In genomic region chr1:90279066-90279839, GRCm38 (mm10) we compare ENCODE assay signal across 13 mouse cellular contexts.
DNase-seq lines count a peak whose midpoint lies in the region; ATAC-seq and TF ChIP-seq lines count a peak whose summit lies in the region.
"Had no signal": no experiment of that assay in that cellular context is flagged by ENCODE, and none has a peak within 500 bp of the region (broad histone marks: within the 10 kb centered on the region; RNA-seq: fewer than 3 reads in every experiment).

No protein-coding gene starts in this region.

- H3K79me2 ChIP-seq in myocyte (ENCODE audit: control insufficient read depth, insufficient read depth), result no peaks in the 10 kb centered on the region

- H3ac ChIP-seq in myocyte (ENCODE audit: control insufficient read depth, insufficient read length), result no peak overlapping the region

- TF ChIP-seq POLR2A in myocyte (IDR thresholded peaks at IDR 0.05; ENCODE audit: insufficient read length, low read depth), result no peak

- peak overlapping the region; percentile 17; the same call in 1 of the 2 replicates for H3K4me2 ChIP-seq in heart, embryonic 14.5 days (ENCODE audit: low read length)
- H3K4me2 ChIP-seq in embryonic facial prominence, embryonic 13.5 days, result no peak overlapping the region
- peak overlapping the region; percentile 49 for H3K4me2 ChIP-seq in myocyte (ENCODE audit: low read depth)
- H3K4me2 ChIP-seq: stomach, embryonic 15.5 days had no signal

- H3K4me3 ChIP-seq in heart, embryonic 14.5 days (ENCODE audit: control insufficient read depth in 1 of 2, insufficient read depth in 1 of 2, low read depth in 1 of 2, low read length in 2 of 2), result no peak overlapping the region
- H3K4me3 ChIP-seq in embryonic facial prominence, embryonic 13.5 days, result no peak overlapping the region
- H3K4me3 ChIP-seq in myocyte, result no peak overlapping the region
- H3K4me3 ChIP-seq: erythroblast, embryonic 14.5 days; stomach, embryonic 15.5 days had no signal

- 50% methylated on average over 20 of the region's 20 CpGs for WGBS in heart, embryonic 14.5 days
- WGBS in embryonic facial prominence, embryonic 13.5 days, result 53% methylated on average over 20 of the region's 20 CpGs

- no peaks in the 10 kb centered on the region for H3K9me3 ChIP-seq in heart, embryonic 14.5 days (ENCODE audit: control insufficient read depth, low read length)
- no peaks in the 10 kb centered on the region for H3K9me3 ChIP-seq in embryonic facial prominence, embryonic 13.5 days
- H3K9me3 ChIP-seq: stomach, embryonic 15.5 days had no signal

- no peak overlapping the region for H3K9ac ChIP-seq in heart, embryonic 14.5 days (ENCODE audit: low read length)
- H3K9ac ChIP-seq in embryonic facial prominence, embryonic 13.5 days, result no peak overlapping the region
- H3K9ac ChIP-seq: stomach, embryonic 15.5 days had no signal

- H3K36me3 ChIP-seq in heart, embryonic 14.5 days (ENCODE audit: control insufficient read depth, insufficient read depth, low read length), result no peaks in the 10 kb centered on the region
- no peaks in the 10 kb centered on the region for H3K36me3 ChIP-seq in embryonic facial prominence, embryonic 13.5 days
- no peaks in the 10 kb centered on the region for H3K36me3 ChIP-seq in myocyte (ENCODE audit: control insufficient read depth, insufficient read depth)
- H3K36me3 ChIP-seq: stomach, embryonic 15.5 days had no signal

- no peak overlapping the region for H3K27ac ChIP-seq in heart, embryonic 14.5 days (replicated peaks in 1 of 2; ENCODE audit: control insufficient read depth in 1 of 2, insufficient read depth in 1 of 2, low read depth in 2 of 2, low read length in 2 of 2)
- H3K27ac ChIP-seq in embryonic facial prominence, embryonic 13.5 days, result peak overlapping the region; percentile 84
- H3K27ac ChIP-seq: stomach, embryonic 15.5 days had no signal

- peaks cover 5% of the 10 kb centered on the region; the same call in 1 of the 2 replicates for H3K27me3 ChIP-seq in heart, embryonic 14.5 days (ENCODE audit: control insufficient read depth, insufficient read depth, low read length)
- no peaks in the 10 kb centered on the region for H3K27me3 ChIP-seq in embryonic facial prominence, embryonic 13.5 days
- H3K27me3 ChIP-seq in myocyte (ENCODE audit: control insufficient read depth, insufficient read depth, insufficient read length), result no peaks in the 10 kb centered on the region
- H3K27me3 ChIP-seq: stomach, embryonic 15.5 days had no signal

- ATAC-seq in heart, embryonic 14.5 days (ENCODE audit: insufficient number of reproducible peaks, insufficient read depth, low FRiP score, low read depth), result no peak
- no peak for ATAC-seq in embryonic facial prominence, embryonic 13.5 days (ENCODE audit: insufficient number of reproducible peaks, insufficient read depth, low FRiP score, low TSS enrichment, low read depth)
- ATAC-seq: intestine, postnatal 0 days had no signal

- DNase-seq in heart, adult 9 months (ENCODE audit: low spot score in 2 of 2), result no peak
- DNase-seq in lung, postnatal 25 days (ENCODE audit: low spot score), result peak; percentile 38
- no peak for DNase-seq in lung, postnatal 14 days
- DNase-seq in embryo, embryonic 11 days, result no peak
- DNase-seq: cerebellum, adult 11-12 months; kidney, postnatal 25 days; lung, adult 2 months had no signal

- peaks cover under 1 to 6% of the 10 kb centered on the region in 2 experiments; a peak in 1 of 4 replicates for H3K4me1 ChIP-seq in heart, embryonic 14.5 days (ENCODE audit: control insufficient read depth in 2 of 2, insufficient read depth in 2 of 2, low read length in 2 of 2)
- H3K4me1 ChIP-seq in embryonic facial prominence, embryonic 13.5 days, result peaks cover 62% of the 10 kb centered on the region

TF ChIP-seq in myocyte, 11 proteins besides CTCF, POLR2A, EP300 and RAD21:
- TF ChIP-seq REST (IDR thresholded peaks at IDR 0.05; ENCODE audit: insufficient read depth, insufficient read length), result no peak
- TF ChIP-seq TCF12 (IDR thresholded peaks at IDR 0.05; ENCODE audit: insufficient read depth, poor library complexity, severe bottlenecking), result no peak
- no peak for TF ChIP-seq CEBPB (IDR thresholded peaks at IDR 0.05; ENCODE audit: insufficient read depth, poor library complexity, severe bottlenecking)
- TF ChIP-seq SRF (IDR thresholded peaks at IDR 0.05; ENCODE audit: control insufficient read depth, insufficient read length, low read depth), result no peak
- TF ChIP-seq MAX (IDR thresholded peaks at IDR 0.05; ENCODE audit: low read depth), result no peak
- TF ChIP-seq MYOD1 (IDR thresholded peaks at IDR 0.05; ENCODE audit: control insufficient read depth in 1 of 3, insufficient read length in 2 of 3, low read depth in 2 of 3), result no peak
- TF ChIP-seq TCF3 (IDR thresholded peaks at IDR 0.05; ENCODE audit: insufficient read length, low read depth), result no peak
- no peak for TF ChIP-seq POLR2AphosphoS2 (IDR thresholded peaks at IDR 0.05; ENCODE audit: insufficient read length, low read depth)
- TF ChIP-seq USF1 (IDR thresholded peaks at IDR 0.05; ENCODE audit: low read depth), result no peak
TF ChIP-seq in myocyte: peak in this region for 0.
